Mouse (Mus musculus): ENCODE data around the gene Nsd1. TPM values are rescaled to one million over a fixed set of nuclear protein-coding genes. Genes with fewer than 3 reads are reported as not detected.
A peak's percentile ranks its signal among the peaks of the same experiment; 100 is the strongest.

The Nsd1 gene
- polyA plus RNA-seq, 1 experiment from 2014 or later: 46.3 TPM

DNA sequence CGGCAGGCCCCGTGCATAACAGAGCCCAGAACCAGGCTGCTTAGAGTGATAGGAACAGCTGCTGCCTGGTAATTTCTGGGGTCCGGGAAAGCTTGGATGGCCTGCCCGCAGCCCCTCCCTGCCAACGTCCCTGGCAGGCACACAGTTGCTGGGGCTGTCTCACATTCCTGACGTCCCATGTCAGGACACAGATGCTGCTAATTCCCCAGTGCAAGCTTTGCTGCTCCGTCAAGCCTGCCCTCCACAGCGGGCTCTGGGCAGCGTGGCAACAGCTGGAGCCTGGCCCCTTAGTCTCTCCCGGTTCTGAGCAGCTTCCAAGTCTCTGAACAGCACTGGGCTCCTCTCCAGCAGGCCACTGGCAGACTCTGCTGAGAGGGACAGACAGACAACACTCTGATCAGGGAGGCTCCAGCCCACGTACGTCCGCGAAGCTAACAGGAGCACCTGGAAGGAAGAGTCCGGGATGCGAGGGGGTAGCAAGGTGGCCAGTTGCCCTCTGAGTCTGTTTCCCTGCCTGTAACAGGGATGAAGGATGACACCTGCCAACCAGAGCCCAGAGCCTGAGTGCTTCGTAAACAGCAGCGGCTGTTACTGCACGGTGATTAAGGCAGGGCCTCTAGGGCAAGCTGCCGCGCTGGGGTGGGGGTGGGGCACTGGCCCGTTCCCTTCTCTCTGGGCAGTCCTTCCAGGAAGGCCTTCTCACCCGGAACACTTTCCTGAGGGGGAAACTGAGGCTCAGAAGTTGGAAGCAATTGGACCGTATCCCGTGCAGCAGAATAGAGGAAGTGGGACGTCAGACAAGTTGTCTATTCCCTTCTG lies 37.9 kb upstream of the Nsd1 start:
- Histone ChIP-seq H3K4me1 (ENCODE audit: control insufficient read depth, insufficient read depth, low read depth, low read length) (peaks cover 20% of the 10 kb centered on the region), H3K27me3 (replicated peaks; ENCODE audit: control insufficient read depth, insufficient read depth, low read length) (no peaks in the 10 kb centered on the region), H3K36me3 (ENCODE audit: control insufficient read depth, insufficient read depth, low read length) (no peaks in the 10 kb centered on the region), H3K9me3 (ENCODE audit: control insufficient read depth, low read length) (no peaks in the 10 kb centered on the region), H3K4me3 (ENCODE audit: low read length) (no peak overlapping the region; the same call in 1 of the 2 replicates), H3K4me2 (ENCODE audit: low read length) (peak overlapping the region; percentile 43), H3K27ac (ENCODE audit: low read depth, low read length) (peak overlapping the region; percentile 59), H3K9ac (ENCODE audit: low read depth, low read length) (peak overlapping the region; percentile 48)
- ATAC-seq: peak; percentile 83
- WGBS: 8% methylated on average over 26 of the region's 26 CpGs

DNA sequence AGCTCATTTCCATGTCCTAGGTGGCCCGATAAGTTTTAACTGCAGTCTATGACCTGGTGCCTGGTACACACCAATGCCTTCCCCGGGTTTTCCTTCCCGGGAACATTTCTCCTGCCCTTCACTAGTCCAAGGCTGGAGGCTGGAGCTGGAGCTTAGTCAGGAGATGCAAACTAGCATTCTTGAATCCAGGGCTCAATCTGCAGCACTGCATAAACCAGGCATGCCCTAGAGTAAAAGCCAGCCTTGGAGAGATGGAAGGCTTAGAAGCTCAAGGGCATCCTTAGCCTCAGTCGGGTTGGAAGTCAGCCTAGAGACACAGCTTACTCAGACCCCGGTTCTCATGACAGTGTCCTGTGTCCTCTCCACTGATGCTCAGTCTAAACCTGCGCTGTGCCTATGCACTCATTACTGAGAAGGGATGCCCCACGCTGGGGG lies 37.2 kb upstream of the Nsd1 start:
- no peak for ATAC-seq
- 50% methylated on average over 7 of the region's 7 CpGs for WGBS
- no peaks in the 10 kb centered on the region for H3K36me3 ChIP-seq (ENCODE audit: control insufficient read depth, insufficient read depth, low read length)
- peak overlapping the region; percentile 43 for H3K4me2 ChIP-seq (ENCODE audit: low read length)
- H3K9me3 ChIP-seq (ENCODE audit: control insufficient read depth, low read length): no peaks in the 10 kb centered on the region
- H3K27me3 ChIP-seq (replicated peaks; ENCODE audit: control insufficient read depth, insufficient read depth, low read length): no peaks in the 10 kb centered on the region
- no peak overlapping the region for H3K9ac ChIP-seq (ENCODE audit: low read depth, low read length)
- H3K4me1 ChIP-seq (ENCODE audit: control insufficient read depth, insufficient read depth, low read depth, low read length): peaks cover 20% of the 10 kb centered on the region
- no peak overlapping the region; the same call in 1 of the 2 replicates for H3K27ac ChIP-seq (ENCODE audit: low read depth, low read length)
- H3K4me3 ChIP-seq (ENCODE audit: low read length): no peak overlapping the region

DNA sequence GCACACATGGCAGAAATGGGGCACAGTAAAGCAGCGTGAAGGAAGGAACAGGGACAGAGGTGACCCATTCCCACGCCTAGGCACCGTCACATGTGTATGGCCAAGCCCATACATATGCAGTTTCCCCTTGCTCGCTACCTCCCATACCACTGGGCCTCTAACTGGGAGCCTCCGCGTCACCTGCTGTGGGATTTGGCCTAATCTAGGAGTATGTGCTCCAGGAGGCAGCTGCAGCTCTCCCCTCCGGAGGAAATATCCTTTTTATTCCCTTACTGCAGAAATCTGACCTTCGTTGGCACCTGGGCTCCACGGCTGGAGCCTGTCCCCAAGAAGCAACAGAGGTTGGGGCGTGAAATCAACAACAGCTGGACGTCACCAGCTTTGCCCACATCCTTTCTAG lies 35.2 kb upstream of the Nsd1 start:
- Histone ChIP-seq H3K27ac (ENCODE audit: low read depth, low read length) (no peak overlapping the region), H3K27me3 (replicated peaks; ENCODE audit: control insufficient read depth, insufficient read depth, low read length) (no peaks in the 10 kb centered on the region), H3K4me2 (ENCODE audit: low read length) (no peak overlapping the region), H3K9ac (ENCODE audit: low read depth, low read length) (no peak overlapping the region), H3K4me1 (ENCODE audit: control insufficient read depth, insufficient read depth, low read depth, low read length) (peaks cover 12% of the 10 kb centered on the region), H3K36me3 (ENCODE audit: control insufficient read depth, insufficient read depth, low read length) (no peaks in the 10 kb centered on the region), H3K9me3 (ENCODE audit: control insufficient read depth, low read length) (no peaks in the 10 kb centered on the region), H3K4me3 (ENCODE audit: low read length) (no peak overlapping the region)
- ATAC-seq: no peak
- 78% methylated on average over 11 of the region's 11 CpGs for WGBS

DNA sequence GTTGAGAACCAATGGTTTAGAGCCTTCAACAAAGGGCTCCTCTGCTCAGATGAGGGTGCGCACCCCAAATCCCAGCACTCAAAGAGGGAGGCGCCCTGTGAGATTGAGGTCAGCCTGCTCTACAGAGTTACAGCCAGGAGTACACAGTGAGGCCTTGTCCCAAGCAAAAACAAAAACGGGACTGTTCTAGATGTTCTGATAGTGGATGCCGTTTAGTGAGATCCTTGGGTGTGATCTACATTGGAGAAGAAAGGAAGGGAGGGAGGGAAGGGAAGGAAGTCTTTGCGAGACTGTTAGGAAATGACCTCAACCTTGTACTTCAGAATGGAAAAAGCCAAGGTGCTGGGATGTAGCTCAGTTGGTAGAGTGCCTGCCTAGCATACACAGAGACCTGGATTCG lies 33.3 kb upstream of the Nsd1 start:
- Histone ChIP-seq H3K4me2 (ENCODE audit: low read length) (no peak overlapping the region), H3K27me3 (replicated peaks; ENCODE audit: control insufficient read depth, insufficient read depth, low read length) (no peaks in the 10 kb centered on the region), H3K9me3 (ENCODE audit: control insufficient read depth, low read length) (no peaks in the 10 kb centered on the region), H3K36me3 (ENCODE audit: control insufficient read depth, insufficient read depth, low read length) (no peaks in the 10 kb centered on the region), H3K9ac (ENCODE audit: low read depth, low read length) (no peak overlapping the region), H3K4me3 (ENCODE audit: low read length) (no peak overlapping the region), H3K4me1 (ENCODE audit: control insufficient read depth, insufficient read depth, low read depth, low read length) (peaks cover 10% of the 10 kb centered on the region), H3K27ac (ENCODE audit: low read depth, low read length) (no peak overlapping the region)
- 89% methylated on average over 6 of the region's 6 CpGs for WGBS
- ATAC-seq: no peak

DNA sequence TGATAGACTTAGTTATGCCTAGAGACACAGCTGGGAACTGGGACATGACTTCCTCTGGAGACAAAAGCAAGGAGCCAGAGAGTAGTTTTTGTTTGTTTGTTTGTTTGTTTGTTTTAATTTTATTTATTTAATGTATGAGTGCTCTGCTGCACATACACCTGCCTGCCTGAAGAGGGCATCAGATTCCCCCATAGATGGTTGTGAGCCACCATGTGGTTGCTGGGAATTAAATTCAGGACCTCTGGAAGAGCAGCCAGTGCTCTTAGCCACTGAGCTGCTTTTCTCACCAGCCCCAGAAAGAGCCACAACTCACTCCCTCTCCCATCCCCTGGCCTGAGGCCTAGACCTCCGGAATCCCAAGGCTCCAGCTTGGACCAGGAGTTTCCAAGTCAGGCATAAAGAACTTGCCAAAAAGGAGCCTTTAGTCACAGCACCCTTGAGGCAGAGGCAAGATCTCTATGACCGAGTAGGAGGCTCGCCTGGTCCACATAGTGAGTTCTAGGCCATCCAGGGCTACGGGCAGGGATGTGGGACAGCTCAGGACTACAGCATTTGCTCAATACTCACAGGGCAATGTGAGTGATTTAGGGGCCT lies 31.6 kb upstream of the Nsd1 start:
- H3K4me2 ChIP-seq (ENCODE audit: low read length): no peak overlapping the region
- no peaks in the 10 kb centered on the region for H3K9me3 ChIP-seq (ENCODE audit: control insufficient read depth, low read length)
- H3K4me1 ChIP-seq (ENCODE audit: control insufficient read depth, insufficient read depth, low read depth, low read length): no peaks in the 10 kb centered on the region
- WGBS: 64% methylated on average over 4 of the region's 4 CpGs
- H3K27me3 ChIP-seq (replicated peaks; ENCODE audit: control insufficient read depth, insufficient read depth, low read length): no peaks in the 10 kb centered on the region
- H3K27ac ChIP-seq (ENCODE audit: low read depth, low read length): peak overlapping the region; percentile 29; the same call in 1 of the 2 replicates
- no peak overlapping the region for H3K9ac ChIP-seq (ENCODE audit: low read depth, low read length)
- no peak overlapping the region for H3K4me3 ChIP-seq (ENCODE audit: low read length)
- H3K36me3 ChIP-seq (ENCODE audit: control insufficient read depth, insufficient read depth, low read length): no peaks in the 10 kb centered on the region
- ATAC-seq: no peak

DNA sequence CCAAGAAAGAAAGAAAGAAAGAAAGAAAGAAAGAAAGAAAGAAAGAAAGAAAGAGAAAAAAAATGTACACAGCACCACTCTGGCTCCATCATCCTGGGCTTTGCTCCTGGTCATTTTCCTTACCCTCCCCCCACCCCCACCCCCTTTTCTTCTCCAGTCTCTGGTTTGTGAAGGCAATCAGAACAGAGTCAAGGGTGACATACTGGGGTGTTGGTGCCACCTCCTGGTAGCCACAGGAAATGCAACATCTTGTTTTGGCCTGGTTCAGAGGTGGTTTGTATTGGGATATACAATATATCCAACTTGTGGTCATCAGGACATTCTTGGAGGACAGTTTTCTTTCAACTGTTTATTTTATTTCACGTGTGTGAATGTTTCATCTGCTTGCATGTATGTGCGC lies 31.0 kb upstream of the Nsd1 start:
- H3K27me3 ChIP-seq (replicated peaks; ENCODE audit: control insufficient read depth, insufficient read depth, low read length): no peaks in the 10 kb centered on the region
- no peaks in the 10 kb centered on the region for H3K36me3 ChIP-seq (ENCODE audit: control insufficient read depth, insufficient read depth, low read length)
- no peak overlapping the region; the same call in 1 of the 2 replicates for H3K27ac ChIP-seq (ENCODE audit: low read depth, low read length)
- H3K4me2 ChIP-seq (ENCODE audit: low read length): no peak overlapping the region
- H3K9me3 ChIP-seq (ENCODE audit: control insufficient read depth, low read length): no peaks in the 10 kb centered on the region
- H3K9ac ChIP-seq (ENCODE audit: low read depth, low read length): no peak overlapping the region
- WGBS: 32% methylated on average over 2 of the region's 2 CpGs
- no peaks in the 10 kb centered on the region for H3K4me1 ChIP-seq (ENCODE audit: control insufficient read depth, insufficient read depth, low read depth, low read length)
- H3K4me3 ChIP-seq (ENCODE audit: low read length): no peak overlapping the region
- no peak for ATAC-seq

DNA sequence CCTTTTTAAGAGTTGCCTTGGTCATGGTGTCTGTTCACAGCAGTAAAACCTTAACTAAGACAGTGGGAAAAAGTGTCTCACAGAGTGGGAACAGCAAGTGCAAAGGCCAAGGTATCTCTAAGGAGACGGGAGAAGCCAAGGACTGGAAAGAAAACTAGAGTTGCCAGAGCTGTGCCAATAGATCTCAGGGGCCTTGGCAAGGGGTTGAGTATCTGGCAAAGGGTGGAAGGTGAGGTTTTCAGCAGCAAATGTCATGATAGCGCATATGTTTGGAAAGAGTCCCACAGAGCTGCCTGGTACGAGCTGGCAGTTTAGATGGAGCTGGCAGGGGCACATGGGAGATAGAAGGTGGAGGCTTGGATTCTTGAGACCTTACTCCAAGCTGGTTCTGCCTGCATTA lies 30.0 kb upstream of the Nsd1 start:
- H3K27ac ChIP-seq (ENCODE audit: low read depth, low read length): no peak overlapping the region
- no peak overlapping the region for H3K9ac ChIP-seq (ENCODE audit: low read depth, low read length)
- H3K4me3 ChIP-seq (ENCODE audit: low read length): no peak overlapping the region
- H3K4me2 ChIP-seq (ENCODE audit: low read length): no peak overlapping the region
- H3K4me1 ChIP-seq (ENCODE audit: control insufficient read depth, insufficient read depth, low read depth, low read length): no peaks in the 10 kb centered on the region
- ATAC-seq: no peak
- no peaks in the 10 kb centered on the region for H3K36me3 ChIP-seq (ENCODE audit: control insufficient read depth, insufficient read depth, low read length)
- no peaks in the 10 kb centered on the region for H3K27me3 ChIP-seq (replicated peaks; ENCODE audit: control insufficient read depth, insufficient read depth, low read length)
- H3K9me3 ChIP-seq (ENCODE audit: control insufficient read depth, low read length): no peaks in the 10 kb centered on the region
- 78% methylated on average over 3 of the region's 3 CpGs for WGBS

DNA sequence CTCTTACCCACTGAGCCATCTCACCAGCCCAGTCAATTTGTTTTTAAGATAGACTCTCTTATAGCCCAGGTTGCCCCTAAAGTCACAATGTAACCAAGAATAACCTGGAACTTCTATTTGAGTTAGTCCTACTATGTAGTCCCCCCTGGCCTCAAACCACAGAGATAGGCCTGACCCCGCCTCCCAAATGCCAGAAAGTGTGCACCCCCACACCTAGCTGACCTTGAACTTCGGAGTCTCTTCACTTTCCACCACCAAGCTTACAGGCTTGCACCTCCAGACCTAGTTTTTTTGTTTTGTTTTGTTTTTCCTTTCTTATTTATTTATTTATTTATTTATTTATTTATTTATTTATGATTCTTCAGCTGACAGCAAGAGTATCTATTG lies 27.8 kb upstream of the Nsd1 start:
- Histone ChIP-seq H3K36me3 (ENCODE audit: control insufficient read depth, insufficient read depth, low read length) (no peaks in the 10 kb centered on the region), H3K4me2 (ENCODE audit: low read length) (peak overlapping the region; percentile 53), H3K4me1 (ENCODE audit: control insufficient read depth, insufficient read depth, low read depth, low read length) (no peaks in the 10 kb centered on the region), H3K4me3 (ENCODE audit: low read length) (no peak overlapping the region), H3K9ac (ENCODE audit: low read depth, low read length) (peak overlapping the region; percentile 52; the same call in 1 of the 2 replicates), H3K27me3 (replicated peaks; ENCODE audit: control insufficient read depth, insufficient read depth, low read length) (no peaks in the 10 kb centered on the region), H3K27ac (ENCODE audit: low read depth, low read length) (peak overlapping the region; percentile 74), H3K9me3 (ENCODE audit: control insufficient read depth, low read length) (no peaks in the 10 kb centered on the region)
- no peak for ATAC-seq
- 78% methylated on average over 2 of the region's 2 CpGs for WGBS

DNA sequence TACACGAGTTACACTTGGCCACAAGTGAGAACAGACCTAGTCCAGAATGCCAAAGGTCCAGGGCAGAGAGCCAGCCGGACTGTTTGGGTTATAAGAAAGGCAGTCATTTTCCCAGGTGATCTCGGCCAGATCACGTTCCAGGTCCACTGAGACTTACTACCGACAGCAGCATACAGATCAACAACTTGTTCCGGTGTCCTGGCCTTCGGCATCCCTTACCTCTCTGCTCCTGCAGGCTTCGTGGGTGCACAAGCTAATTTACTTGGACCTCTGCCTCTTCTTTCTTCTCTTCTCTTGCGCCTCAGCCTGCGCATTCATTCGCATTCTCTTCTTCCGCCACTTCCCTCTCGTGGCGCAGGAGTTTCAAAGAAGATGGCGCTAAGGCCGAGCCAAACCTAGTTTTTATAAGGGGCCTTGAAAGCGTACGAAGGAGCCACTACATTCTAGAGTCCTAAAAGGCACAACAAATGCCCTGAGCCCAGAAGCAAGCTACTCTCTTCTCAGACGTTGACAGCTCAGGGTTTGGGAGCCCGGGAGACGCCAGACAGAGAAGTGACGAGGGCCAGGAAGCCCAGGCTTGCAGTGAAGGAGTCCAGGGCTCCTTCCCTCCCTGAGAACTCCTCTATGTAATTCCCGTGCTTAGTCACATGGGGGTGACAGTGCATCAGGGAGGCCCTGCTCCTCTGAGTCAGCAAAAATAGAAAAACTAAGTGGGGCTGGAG lies 27.2 kb upstream of the Nsd1 start:
- Histone ChIP-seq H3K9me3 (ENCODE audit: control insufficient read depth, low read length) (no peaks in the 10 kb centered on the region), H3K27ac (ENCODE audit: low read depth, low read length) (peak overlapping the region; percentile 74), H3K4me3 (ENCODE audit: low read length) (peak overlapping the region; percentile 37), H3K4me1 (ENCODE audit: control insufficient read depth, insufficient read depth, low read depth, low read length) (no peaks in the 10 kb centered on the region), H3K36me3 (ENCODE audit: control insufficient read depth, insufficient read depth, low read length) (no peaks in the 10 kb centered on the region), H3K4me2 (ENCODE audit: low read length) (peak overlapping the region; percentile 53), H3K27me3 (replicated peaks; ENCODE audit: control insufficient read depth, insufficient read depth, low read length) (no peaks in the 10 kb centered on the region), H3K9ac (ENCODE audit: low read depth, low read length) (peak overlapping the region; percentile 52)
- ATAC-seq: peak; percentile 92
- 3% methylated on average over 23 of the region's 23 CpGs for WGBS
